Mouse (Mus musculus) megakaryocyte, embryonic 14.5 days (primary cell): ENCODE data around the gene Piwil1.
"Not testable (repeated sequence)": the region's sequence is repeated elsewhere in the genome, so short reads cannot be mapped to it uniquely, and the experiment has no call there.

Experiments
- FLI1 ChIP-seq: IDR thresholded peaks from 2 replicates; pipeline ENCODE4 v1.6.1; 2012; ENCODE audit warnings: low read length, inconsistent platforms, mixed read lengths
- GATA1 ChIP-seq: IDR thresholded peaks from 3 replicates; pipeline ENCODE4 v1.6.1; 2012; ENCODE audit warnings: mixed read lengths, low read length, inconsistent platforms, borderline replicate concordance

DNA sequence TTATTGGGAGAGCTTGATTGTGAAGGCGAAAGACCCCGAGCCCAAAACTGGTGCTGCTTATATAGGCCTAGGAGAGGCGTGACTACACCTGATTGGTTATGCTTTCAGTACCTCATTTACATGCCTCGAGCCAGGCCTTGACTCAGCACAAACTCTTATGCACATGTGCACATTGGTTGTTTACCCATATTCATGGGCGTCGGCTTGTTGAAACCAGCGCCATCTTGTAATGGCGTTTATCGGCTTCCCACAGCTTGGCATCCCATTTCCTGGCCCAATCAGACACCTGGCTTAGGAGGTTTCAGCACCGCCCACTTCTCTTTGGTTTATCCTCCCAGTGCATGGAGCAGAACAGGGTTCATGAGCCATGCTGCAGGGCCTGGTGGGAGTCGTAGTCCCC lies 18.1 kb downstream of the Piwil1 start:
- TF ChIP-seq GATA1, FLI1: not testable (repeated sequence)
